Mouse (Mus musculus) cerebellum, adult 2 months (tissue): ENCODE data around the gene Inpp5b.

Experiments used
- CTCF ChIP-seq: fragments of 200-500 bp; IDR thresholded peaks from 2 replicates; pipeline ENCODE4 v1.5.1; 2011; ENCODE audit warnings: low read depth, mild to moderate bottlenecking, control low read depth, low read length, moderate library complexity, borderline replicate concordance; ENCODE audit not compliant: insufficient read depth
- POLR2A ChIP-seq: fragments of 200-500 bp; IDR thresholded peaks from 2 replicates; pipeline ENCODE4 v1.6.1; 2011; ENCODE audit warnings: low read length, control low read depth, borderline replicate concordance; ENCODE audit not compliant: insufficient read depth

- TF ChIP-seq POLR2A = no peak
- no peak for TF ChIP-seq CTCF
Measured at GRCm38 (mm10) chr4:124838035-124838700, 96.5 kb downstream of the Inpp5b start.
